Mouse (Mus musculus): ENCODE results near the gene Dcdc2a. TPM values are rescaled to one million over a fixed set of nuclear protein-coding genes. Genes with fewer than 3 reads are reported as not detected.

Dcdc2a gene
- polyA plus RNA-seq, 1 experiment from 2014 or later: 1.7 TPM

GRCm38 (mm10) chr13:25026409-25027113, 29.2 kb upstream of the Dcdc2a start:
- H3K4me2 ChIP-seq (ENCODE audit: low read depth, low read length): no peak overlapping the region
- H3K9ac ChIP-seq (ENCODE audit: low read depth, low read length): no peak overlapping the region
- H3K9me3 ChIP-seq (ENCODE audit: control insufficient read depth, low read length): no peaks in the 10 kb centered on the region
- 85% methylated on average over 6 of the region's 6 CpGs for WGBS
- H3K4me3 ChIP-seq (ENCODE audit: low read depth, low read length): no peak overlapping the region
- H3K4me1 ChIP-seq (ENCODE audit: control insufficient read depth, insufficient read depth, low read length): no peaks in the 10 kb centered on the region
- no peaks in the 10 kb centered on the region for H3K27me3 ChIP-seq (replicated peaks; ENCODE audit: control insufficient read depth, insufficient read depth, low read length)
- ATAC-seq (ENCODE audit: low read depth) (no peak), DNase-seq (ENCODE audit: low spot score) (no peak)
- no peak overlapping the region for H3K27ac ChIP-seq (replicated peaks; ENCODE audit: low read depth, low read length)
- H3K36me3 ChIP-seq (ENCODE audit: control insufficient read depth, insufficient read depth, low read length): no peaks in the 10 kb centered on the region

GRCm38 (mm10) chr13:25027114-25027425, 28.7 kb upstream of the Dcdc2a start:
- Histone ChIP-seq H3K4me2 (ENCODE audit: low read depth, low read length) (no peak overlapping the region), H3K36me3 (ENCODE audit: control insufficient read depth, insufficient read depth, low read length) (no peaks in the 10 kb centered on the region), H3K4me3 (ENCODE audit: low read depth, low read length) (no peak overlapping the region), H3K27ac (replicated peaks; ENCODE audit: low read depth, low read length) (no peak overlapping the region), H3K27me3 (replicated peaks; ENCODE audit: control insufficient read depth, insufficient read depth, low read length) (no peaks in the 10 kb centered on the region), H3K9me3 (ENCODE audit: control insufficient read depth, low read length) (no peaks in the 10 kb centered on the region), H3K4me1 (ENCODE audit: control insufficient read depth, insufficient read depth, low read length) (no peaks in the 10 kb centered on the region), H3K9ac (ENCODE audit: low read depth, low read length) (no peak overlapping the region)
- WGBS: 73% methylated on average over 3 of the region's 3 CpGs
- DNase-seq (ENCODE audit: low spot score) (no peak), ATAC-seq (ENCODE audit: low read depth) (no peak)

- Histone ChIP-seq H3K27me3 (replicated peaks; ENCODE audit: control insufficient read depth, insufficient read depth, low read length) (no peaks in the 10 kb centered on the region), H3K36me3 (ENCODE audit: control insufficient read depth, insufficient read depth, low read length) (no peaks in the 10 kb centered on the region), H3K9me3 (ENCODE audit: control insufficient read depth, low read length) (no peaks in the 10 kb centered on the region), H3K9ac (ENCODE audit: low read depth, low read length) (no peak overlapping the region), H3K4me3 (ENCODE audit: low read depth, low read length) (no peak overlapping the region), H3K4me2 (ENCODE audit: low read depth, low read length) (no peak overlapping the region), H3K27ac (replicated peaks; ENCODE audit: low read depth, low read length) (no peak overlapping the region), H3K4me1 (ENCODE audit: control insufficient read depth, insufficient read depth, low read length) (no peaks in the 10 kb centered on the region)
- 72% methylated on average over 2 of the region's 2 CpGs for WGBS
- no peak for ATAC-seq (ENCODE audit: low read depth)
- no peak for DNase-seq (ENCODE audit: low spot score)
These were observed 16.3 kb upstream of the Dcdc2a start for GRCm38 (mm10) chr13:25039488-25039887.

GRCm38 (mm10) chr13:25052671-25053070, 3.1 kb upstream of the Dcdc2a start:
- Histone ChIP-seq H3K9me3 (ENCODE audit: control insufficient read depth, low read length) (peaks cover 29% of the 10 kb centered on the region), H3K4me2 (ENCODE audit: low read depth, low read length) (no peak overlapping the region), H3K4me3 (ENCODE audit: low read depth, low read length) (no peak overlapping the region), H3K9ac (ENCODE audit: low read depth, low read length) (no peak overlapping the region), H3K4me1 (ENCODE audit: control insufficient read depth, insufficient read depth, low read length) (0 out of 2 replicates have a peak, but pooled peaks cover 7% of the 10 kb centered on the region), H3K27me3 (replicated peaks; ENCODE audit: control insufficient read depth, insufficient read depth, low read length) (peaks cover 37% of the 10 kb centered on the region), H3K36me3 (ENCODE audit: control insufficient read depth, insufficient read depth, low read length) (no peaks in the 10 kb centered on the region), H3K27ac (replicated peaks; ENCODE audit: low read depth, low read length) (no peak overlapping the region)
- no peak for DNase-seq (ENCODE audit: low spot score)
- ATAC-seq (ENCODE audit: low read depth): no peak
- WGBS: 88% methylated on average over 5 of the region's 5 CpGs

GRCm38 (mm10) chr13:25055111-25055554, 671 bp upstream of the Dcdc2a start:
- WGBS: under 1% methylated on average over 18 of the region's 35 CpGs
- Histone ChIP-seq H3K27ac (replicated peaks; ENCODE audit: low read depth, low read length) (no peak overlapping the region), H3K4me2 (ENCODE audit: low read depth, low read length) (peak overlapping the region; percentile 93), H3K4me3 (ENCODE audit: low read depth, low read length) (peak overlapping the region; percentile 49), H3K9ac (ENCODE audit: low read depth, low read length) (peak overlapping the region; percentile 56), H3K36me3 (ENCODE audit: control insufficient read depth, insufficient read depth, low read length) (no peaks in the 10 kb centered on the region), H3K4me1 (ENCODE audit: control insufficient read depth, insufficient read depth, low read length) (0 out of 2 replicates have a peak, but pooled peaks cover 7% of the 10 kb centered on the region), H3K27me3 (replicated peaks; ENCODE audit: control insufficient read depth, insufficient read depth, low read length) (peaks cover 41% of the 10 kb centered on the region), H3K9me3 (ENCODE audit: control insufficient read depth, low read length) (peaks cover 18% of the 10 kb centered on the region)
- ATAC-seq (ENCODE audit: low read depth) (peak; percentile 89), DNase-seq (ENCODE audit: low spot score) (peak; percentile 77)

GRCm38 (mm10) chr13:25066659-25067058, 10.9 kb downstream of the Dcdc2a start:
- WGBS: 95% methylated on average over 2 of the region's 2 CpGs
- Histone ChIP-seq H3K27me3 (replicated peaks; ENCODE audit: control insufficient read depth, insufficient read depth, low read length) (no peaks in the 10 kb centered on the region), H3K27ac (replicated peaks; ENCODE audit: low read depth, low read length) (no peak overlapping the region), H3K4me1 (ENCODE audit: control insufficient read depth, insufficient read depth, low read length) (no peaks in the 10 kb centered on the region), H3K36me3 (ENCODE audit: control insufficient read depth, insufficient read depth, low read length) (no peaks in the 10 kb centered on the region), H3K4me2 (ENCODE audit: low read depth, low read length) (no peak overlapping the region), H3K9ac (ENCODE audit: low read depth, low read length) (no peak overlapping the region), H3K9me3 (ENCODE audit: control insufficient read depth, low read length) (no peaks in the 10 kb centered on the region), H3K4me3 (ENCODE audit: low read depth, low read length) (no peak overlapping the region)
- ATAC-seq (ENCODE audit: low read depth) (no peak), DNase-seq (ENCODE audit: low spot score) (no peak)

GRCm38 (mm10) chr13:25067183-25067582, 11.4 kb downstream of the Dcdc2a start:
- WGBS: 82% methylated on average over 4 of the region's 4 CpGs
- no peak for ATAC-seq (ENCODE audit: low read depth)

GRCm38 (mm10) chr13:25069765-25070164, 14.0 kb downstream of the Dcdc2a start:
- no peaks in the 10 kb centered on the region for H3K27me3 ChIP-seq (replicated peaks; ENCODE audit: control insufficient read depth, insufficient read depth, low read length)
- no peak overlapping the region for H3K27ac ChIP-seq (replicated peaks; ENCODE audit: low read depth, low read length)
- no peak overlapping the region for H3K4me2 ChIP-seq (ENCODE audit: low read depth, low read length)
- 71% methylated on average over 4 of the region's 4 CpGs for WGBS
- ATAC-seq (ENCODE audit: low read depth): no peak
- H3K9ac ChIP-seq (ENCODE audit: low read depth, low read length): no peak overlapping the region
- H3K36me3 ChIP-seq (ENCODE audit: control insufficient read depth, insufficient read depth, low read length): no peaks in the 10 kb centered on the region
- no peaks in the 10 kb centered on the region for H3K4me1 ChIP-seq (ENCODE audit: control insufficient read depth, insufficient read depth, low read length)
- no peaks in the 10 kb centered on the region for H3K9me3 ChIP-seq (ENCODE audit: control insufficient read depth, low read length)
- no peak overlapping the region for H3K4me3 ChIP-seq (ENCODE audit: low read depth, low read length)
- DNase-seq (ENCODE audit: low spot score): no peak

More at GRCm38 (mm10) chr13:25067183-25067582, 11.4 kb downstream of the Dcdc2a start:
- no peak overlapping the region for H3K4me3 ChIP-seq (ENCODE audit: low read depth, low read length)
- no peaks in the 10 kb centered on the region for H3K36me3 ChIP-seq (ENCODE audit: control insufficient read depth, insufficient read depth, low read length)
- no peak overlapping the region for H3K27ac ChIP-seq (replicated peaks; ENCODE audit: low read depth, low read length)
- H3K9me3 ChIP-seq (ENCODE audit: control insufficient read depth, low read length): no peaks in the 10 kb centered on the region
- no peaks in the 10 kb centered on the region for H3K27me3 ChIP-seq (replicated peaks; ENCODE audit: control insufficient read depth, insufficient read depth, low read length)
- H3K4me1 ChIP-seq (ENCODE audit: control insufficient read depth, insufficient read depth, low read length): no peaks in the 10 kb centered on the region
- DNase-seq (ENCODE audit: low spot score): no peak
- H3K9ac ChIP-seq (ENCODE audit: low read depth, low read length): no peak overlapping the region
- no peak overlapping the region for H3K4me2 ChIP-seq (ENCODE audit: low read depth, low read length)

- no peaks in the 10 kb centered on the region for H3K27me3 ChIP-seq (replicated peaks; ENCODE audit: control insufficient read depth, insufficient read depth, low read length)
- no peak overlapping the region for H3K9ac ChIP-seq (ENCODE audit: low read depth, low read length)
- H3K36me3 ChIP-seq (ENCODE audit: control insufficient read depth, insufficient read depth, low read length): no peaks in the 10 kb centered on the region
- no peak overlapping the region for H3K4me2 ChIP-seq (ENCODE audit: low read depth, low read length)
- H3K9me3 ChIP-seq (ENCODE audit: control insufficient read depth, low read length): no peaks in the 10 kb centered on the region
- H3K4me1 ChIP-seq (ENCODE audit: control insufficient read depth, insufficient read depth, low read length): no peaks in the 10 kb centered on the region
- DNase-seq (ENCODE audit: low spot score) (no peak), ATAC-seq (ENCODE audit: low read depth) (no peak)
- WGBS: 85% methylated on average over 4 of the region's 4 CpGs
- no peak overlapping the region for H3K4me3 ChIP-seq (ENCODE audit: low read depth, low read length)
- H3K27ac ChIP-seq (replicated peaks; ENCODE audit: low read depth, low read length): no peak overlapping the region
These were observed 15.0 kb downstream of the Dcdc2a start for GRCm38 (mm10) chr13:25070791-25071190.
